Comparison of ENCODE assay signal across 25 mouse cellular contexts in the genomic region with DNA sequence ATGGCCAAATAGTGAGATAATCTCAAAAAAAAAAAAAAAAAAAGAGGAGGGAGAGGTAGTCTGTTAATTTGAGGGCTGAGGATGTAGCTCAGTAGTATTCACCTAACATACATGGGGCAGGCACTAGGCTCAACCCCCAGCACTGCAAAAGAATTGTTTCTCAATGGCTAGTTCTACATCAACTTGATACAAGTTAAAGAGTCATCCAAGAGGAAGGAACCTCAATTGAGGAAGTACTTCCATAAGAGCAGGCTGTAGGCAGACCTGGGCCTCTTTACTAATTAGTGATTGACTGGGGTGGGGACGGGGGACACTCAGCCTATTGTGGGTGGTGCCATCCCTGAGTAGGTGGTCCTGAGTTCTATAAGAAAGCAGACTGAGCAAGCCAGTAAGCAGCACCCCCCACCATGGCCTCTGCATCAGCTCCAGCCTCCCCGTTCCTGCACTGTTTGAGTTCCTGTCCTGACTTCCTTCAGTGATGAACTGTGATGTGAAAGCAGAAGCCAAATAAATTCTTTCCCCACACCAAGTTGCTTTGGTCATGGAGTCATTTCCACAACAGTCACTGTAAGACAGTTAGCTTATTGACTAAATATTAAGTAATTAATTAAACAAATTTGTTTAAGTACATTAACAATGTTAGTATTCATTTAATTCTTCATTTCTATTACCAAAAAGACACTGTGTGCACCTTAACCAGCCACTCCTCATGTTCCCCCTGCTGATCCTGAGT. TPM values are rescaled to one million over a fixed set of nuclear protein-coding genes. Genes with fewer than 3 reads are reported as not detected.
A peak's percentile ranks its signal among the peaks of the same experiment; 100 is the strongest.
DNase-seq lines count a peak whose midpoint lies in the region; ATAC-seq and TF ChIP-seq lines count a peak whose summit lies in the region.
"Had no signal": no experiment of that assay in that cellular context is flagged by ENCODE, and none has a peak within 500 bp of the region (broad histone marks: within the 10 kb centered on the region; RNA-seq: fewer than 3 reads in every experiment).

No protein-coding gene starts in this region.

- H3K4me2 ChIP-seq in kidney, embryonic 14.5 days (replicated peaks; ENCODE audit: low read depth, low read length), result no peak overlapping the region
- H3K4me2 ChIP-seq: embryonic facial prominence, embryonic 12.5 days; heart, embryonic 12.5 days; hindbrain, embryonic 15.5 days had no signal

- no peak overlapping the region for H3K4me3 ChIP-seq in MEL (ENCODE audit: control insufficient read depth in 1 of 2, insufficient read depth in 1 of 2, low read depth in 2 of 2, low read length in 2 of 2)
- no peak overlapping the region for H3K4me3 ChIP-seq in kidney, embryonic 14.5 days (ENCODE audit: low read length)
- H3K4me3 ChIP-seq in forebrain, embryonic 10.5 days, result no peak overlapping the region
- H3K4me3 ChIP-seq: embryonic facial prominence, embryonic 12.5 days; heart, embryonic 12.5 days; hindbrain, embryonic 15.5 days had no signal

- TF ChIP-seq CTCF in MEL (IDR thresholded peaks at IDR 0.05 in 2 of 3, conservative IDR thresholded peaks at IDR 0.05 in 1 of 3; ENCODE audit: control insufficient read depth in 1 of 3, insufficient read depth in 1 of 3, low read depth in 2 of 3, low read length in 3 of 3, poor library complexity in 1 of 3, severe bottlenecking in 1 of 3), result no peak

- peak; percentile 95 for ATAC-seq in granulocyte monocyte progenitor cell, adult 5-6 weeks (replicated peaks; ENCODE audit: poor library complexity, severe bottlenecking)
- no peak for ATAC-seq in kidney, embryonic 14.5 days (ENCODE audit: low FRiP score, low TSS enrichment)
- ATAC-seq in erythroid progenitor cell, adult 5-6 weeks (replicated peaks; ENCODE audit: low FRiP score, poor library complexity, severe bottlenecking), result no peak
- ATAC-seq: activated CD4-positive, CD25-positive, alpha-beta regulatory T cell, adult 4 months; CD4-positive, CD25-positive, alpha-beta regulatory T cell, adult 4 months; forebrain, embryonic 16.5 days; intestine, embryonic 16.5 days; Patski had no signal

- no peak for TF ChIP-seq EP300 in MEL (IDR thresholded peaks at IDR 0.05; ENCODE audit: low read depth in 1 of 2, low read length in 2 of 2)

- no peaks in the 10 kb centered on the region for H3K27me3 ChIP-seq in MEL (ENCODE audit: control insufficient read depth in 1 of 2, insufficient read depth in 2 of 2, low read length in 2 of 2)
- no peaks in the 10 kb centered on the region for H3K27me3 ChIP-seq in kidney, embryonic 14.5 days (ENCODE audit: control insufficient read depth, insufficient read depth, low read length)
- H3K27me3 ChIP-seq in forebrain, embryonic 10.5 days (ENCODE audit: poor library complexity, severe bottlenecking), result no peaks in the 10 kb centered on the region
- H3K27me3 ChIP-seq: embryonic facial prominence, embryonic 12.5 days; heart, embryonic 12.5 days; hindbrain, embryonic 15.5 days; Patski had no signal

- no peaks in the 10 kb centered on the region for H3K36me3 ChIP-seq in MEL (ENCODE audit: control insufficient read depth in 1 of 2, insufficient read depth in 2 of 2, low read length in 2 of 2)
- no peaks in the 10 kb centered on the region for H3K36me3 ChIP-seq in kidney, embryonic 14.5 days (ENCODE audit: control insufficient read depth, insufficient read depth, low read length)
- H3K36me3 ChIP-seq in forebrain, embryonic 10.5 days (replicated peaks), result no peaks in the 10 kb centered on the region
- H3K36me3 ChIP-seq: embryonic facial prominence, embryonic 12.5 days; G1E; heart, embryonic 12.5 days; hindbrain, embryonic 15.5 days had no signal

- H3K4me1 ChIP-seq in MEL (ENCODE audit: control insufficient read depth in 1 of 2, insufficient read depth in 2 of 2, low read length in 2 of 2), result no peaks in the 10 kb centered on the region
- H3K4me1 ChIP-seq in kidney, embryonic 14.5 days (ENCODE audit: control insufficient read depth, insufficient read depth, low read length), result no peaks in the 10 kb centered on the region
- H3K4me1 ChIP-seq in forebrain, embryonic 10.5 days, result no peaks in the 10 kb centered on the region
- H3K4me1 ChIP-seq: embryonic facial prominence, embryonic 12.5 days; heart, embryonic 12.5 days; hindbrain, embryonic 15.5 days had no signal

- H3K9me3 ChIP-seq in MEL (replicated peaks; ENCODE audit: insufficient read depth, low read length), result no peaks in the 10 kb centered on the region
- no peaks in the 10 kb centered on the region for H3K9me3 ChIP-seq in kidney, embryonic 14.5 days (ENCODE audit: control insufficient read depth, low read length)
- H3K9me3 ChIP-seq in forebrain, embryonic 10.5 days, result no peaks in the 10 kb centered on the region
- H3K9me3 ChIP-seq: embryonic facial prominence, embryonic 12.5 days; G1E; heart, embryonic 12.5 days; hindbrain, embryonic 15.5 days had no signal

- DNase-seq in 416B (ENCODE audit: low read depth), result peak; percentile 38
- peak; percentile 46 for DNase-seq in MEL (ENCODE audit: low read depth, low spot score)
- DNase-seq in monocyte, adult 2 months (ENCODE audit: low read depth in 1 of 2, low spot score in 2 of 2), result peak; percentile 24
- DNase-seq in forebrain, embryonic 10.5 days (ENCODE audit: extremely low spot score, low spot score), result no peak
- DNase-seq: adrenal gland, adult 2 months; adrenal gland, postnatal 25 days; B cell, adult 2 months; cerebellum, adult 2 months; cerebellum, postnatal 10 days; gastrocnemius, postnatal 10 days; heart, postnatal 36 days had no signal

- H3K79me2 ChIP-seq in MEL (ENCODE audit: control insufficient read depth, insufficient read depth, low read length, poor library complexity), result no peaks in the 10 kb centered on the region

- no peak for TF ChIP-seq POLR2A in MEL (IDR thresholded peaks at IDR 0.05; ENCODE audit: control insufficient read depth in 1 of 2, insufficient read depth in 1 of 2, low read depth in 1 of 2, low read length in 2 of 2, poor library complexity in 1 of 2)

- 74% methylated on average over 2 of the region's 2 CpGs for whole genome bisulfite sequencing in kidney, embryonic 14.5 days
- WGBS in forebrain, embryonic 10.5 days, result 83% methylated on average over 2 of the region's 2 CpGs

- no peak overlapping the region for H3K9ac ChIP-seq in MEL (ENCODE audit: control insufficient read depth, low read depth, low read length, poor library complexity, severe bottlenecking)
- no peak overlapping the region for H3K9ac ChIP-seq in kidney, embryonic 14.5 days (ENCODE audit: low read depth, low read length)
- H3K9ac ChIP-seq: embryonic facial prominence, embryonic 12.5 days; heart, embryonic 12.5 days; hindbrain, embryonic 15.5 days had no signal

- no peak for TF ChIP-seq RAD21 in MEL (IDR thresholded peaks at IDR 0.05; ENCODE audit: low read depth, low read length)

- no peak overlapping the region for H3K27ac ChIP-seq in MEL (ENCODE audit: control insufficient read depth, low read depth, low read length)
- H3K27ac ChIP-seq in kidney, embryonic 14.5 days (ENCODE audit: low read depth, low read length), result no peak overlapping the region
- H3K27ac ChIP-seq in forebrain, embryonic 10.5 days, result no peak overlapping the region
- H3K27ac ChIP-seq: embryonic facial prominence, embryonic 12.5 days; hindbrain, embryonic 15.5 days had no signal

RNA-seq across cellular contexts. Expression of gene Pla2g10, which starts 13.8 kb away (rescaled TPM):
- not detected in 2 replicates for total RNA-seq in MEL (2012; rRNA removed)
- not detected for polyA plus RNA-seq in MEL (2012; ENCODE audit: insufficient read depth in 1 of 2, insufficient read length in 2 of 2, low read depth in 1 of 2, low replicate concordance in 2 of 2, missing spikeins in 1 of 2)
- not detected in 2 replicates for total RNA-seq in granulocyte monocyte progenitor cell, adult 5-6 weeks (2014; fragmentation: Nextera tagmentation)
- total RNA-seq in granulocyte monocyte progenitor cell, adult 5-6 weeks (2017), result not detected in 2 replicates
- polyA plus RNA-seq in kidney, embryonic 14.5 days (2014; fragmentation: Nextera tagmentation; extraction: Ambion mirVana), result 0.13 TPM in 1 of 2 replicates, not detected in the other
- polyA plus RNA-seq in forebrain, embryonic 10.5 days (2016; fragmentation: Nextera tagmentation; extraction: Ambion mirVana), result 0.44 TPM in 1 of 2 replicates, not detected in the other
- not detected in 2 replicates for total RNA-seq in erythroid progenitor cell, adult 5-6 weeks (2015; ENCODE audit: low replicate concordance)
- not detected in 2 replicates for total RNA-seq in erythroid progenitor cell, adult 5-6 weeks (2017; ENCODE audit: low replicate concordance)
- total RNA-seq: adrenal gland, adult 2 months; adrenal gland, postnatal 25 days; G1E; gastrocnemius, postnatal 10 days; gastrocnemius, postnatal 4 days; heart, postnatal 36 days had no signal
- polyA plus RNA-seq: activated CD4-positive, CD25-positive, alpha-beta regulatory T cell, adult 4 months; adrenal gland, adult 2 months; CD4-positive, CD25-positive, alpha-beta regulatory T cell, adult 4 months; cerebellum, adult 2 months; embryonic facial prominence, embryonic 12.5 days; forebrain, embryonic 16.5 days; frontal cortex, adult 2 months; G1E; Patski had no signal

RNA-seq across cellular contexts. Expression of gene 3110001I22Rik, which starts 45.3 kb away (rescaled TPM):
- 9.1 and 10.8 TPM in 2 replicates for total RNA-seq in MEL (2012; rRNA removed)
- 1 to 10 TPM in 1 of 2 experiments, not detected in 1; 8.8 TPM for polyA plus RNA-seq in MEL (2012; ENCODE audit: insufficient read depth in 1 of 2, insufficient read length in 2 of 2, low read depth in 1 of 2, low replicate concordance in 2 of 2, missing spikeins in 1 of 2)
- total RNA-seq in granulocyte monocyte progenitor cell, adult 5-6 weeks (2014; fragmentation: Nextera tagmentation), result 10.4 and 21.6 TPM in 2 replicates
- 23.8 and 25.2 TPM in 2 replicates for total RNA-seq in granulocyte monocyte progenitor cell, adult 5-6 weeks (2017)
- 6.9 and 7.3 TPM in 2 replicates for polyA plus RNA-seq in kidney, embryonic 14.5 days (2014; fragmentation: Nextera tagmentation; extraction: Ambion mirVana)
- polyA plus RNA-seq in forebrain, embryonic 10.5 days (2016; fragmentation: Nextera tagmentation; extraction: Ambion mirVana), result 8.7 and 9.3 TPM in 2 replicates
- 3.6 and 4.2 TPM in 2 replicates for total RNA-seq in erythroid progenitor cell, adult 5-6 weeks (2015; ENCODE audit: low replicate concordance)
- total RNA-seq in erythroid progenitor cell, adult 5-6 weeks (2017; ENCODE audit: low replicate concordance), result 5.7 and 10.8 TPM in 2 replicates

RNA-seq across cellular contexts. Expression of gene Bfar, which starts 45.3 kb away (rescaled TPM):
- 17.2 and 20.6 TPM in 2 replicates for total RNA-seq in MEL (2012; rRNA removed)
- 10 to 100 TPM in 1 of 2 experiments, not detected in 1; 21.8 TPM for polyA plus RNA-seq in MEL (2012; ENCODE audit: insufficient read depth in 1 of 2, insufficient read length in 2 of 2, low read depth in 1 of 2, low replicate concordance in 2 of 2, missing spikeins in 1 of 2)
- 48.1 and 52.9 TPM in 2 replicates for total RNA-seq in granulocyte monocyte progenitor cell, adult 5-6 weeks (2014; fragmentation: Nextera tagmentation)
- 49.8 and 65.2 TPM in 2 replicates for total RNA-seq in granulocyte monocyte progenitor cell, adult 5-6 weeks (2017)
- 50.3 and 51.1 TPM in 2 replicates for polyA plus RNA-seq in kidney, embryonic 14.5 days (2014; fragmentation: Nextera tagmentation; extraction: Ambion mirVana)
- 35.9 and 36.2 TPM in 2 replicates for polyA plus RNA-seq in forebrain, embryonic 10.5 days (2016; fragmentation: Nextera tagmentation; extraction: Ambion mirVana)
- total RNA-seq in erythroid progenitor cell, adult 5-6 weeks (2015; ENCODE audit: low replicate concordance), result 5.0 and 7.1 TPM in 2 replicates
- 8.9 and 18.2 TPM in 2 replicates for total RNA-seq in erythroid progenitor cell, adult 5-6 weeks (2017; ENCODE audit: low replicate concordance)

RNA-seq across cellular contexts. Expression of gene Parn, which starts 49.0 kb away (rescaled TPM):
- total RNA-seq in MEL (2012; rRNA removed), result 25.2 and 26.7 TPM in 2 replicates
- polyA plus RNA-seq in MEL (2012; ENCODE audit: insufficient read depth in 1 of 2, insufficient read length in 2 of 2, low read depth in 1 of 2, low replicate concordance in 2 of 2, missing spikeins in 1 of 2), result 100 to 1,000 TPM in 1 of 2 experiments, 10 to 100 TPM in 1; 38.2 to 160 TPM
- 18.8 and 32.3 TPM in 2 replicates for total RNA-seq in granulocyte monocyte progenitor cell, adult 5-6 weeks (2014; fragmentation: Nextera tagmentation)
- 49.3 and 55.0 TPM in 2 replicates for total RNA-seq in granulocyte monocyte progenitor cell, adult 5-6 weeks (2017)
- polyA plus RNA-seq in kidney, embryonic 14.5 days (2014; fragmentation: Nextera tagmentation; extraction: Ambion mirVana), result 25.6 and 42.1 TPM in 2 replicates
- 46.4 and 47.9 TPM in 2 replicates for polyA plus RNA-seq in forebrain, embryonic 10.5 days (2016; fragmentation: Nextera tagmentation; extraction: Ambion mirVana)
- 4.2 and 5.4 TPM in 2 replicates for total RNA-seq in erythroid progenitor cell, adult 5-6 weeks (2015; ENCODE audit: low replicate concordance)
- total RNA-seq in erythroid progenitor cell, adult 5-6 weeks (2017; ENCODE audit: low replicate concordance), result 7.7 and 7.9 TPM in 2 replicates
